Mouse (Mus musculus): ENCODE data around the gene Pex11g. TPM values are rescaled to one million over a fixed set of nuclear protein-coding genes. Genes with fewer than 3 reads are reported as not detected.

Gene Pex11g
- polyA plus RNA-seq, 1 experiment = 15.1 TPM

- DNase-seq = peak; percentile 43
- Histone ChIP-seq H3K27ac (ENCODE audit: insufficient read depth, low read depth, low read length) (no peak overlapping the region), H3K27me3 (replicated peaks; ENCODE audit: control insufficient read depth, insufficient read depth, low read length) (no peaks in the 10 kb centered on the region), H3K36me3 (ENCODE audit: control insufficient read depth, insufficient read depth, low read length) (no peaks in the 10 kb centered on the region), H3K4me3 (ENCODE audit: insufficient read depth, low read depth, low read length) (no peak overlapping the region), H3K4me1 (ENCODE audit: control insufficient read depth, insufficient read depth, low read length) (no peaks in the 10 kb centered on the region)
- TF ChIP-seq POLR2A (IDR thresholded peaks at IDR 0.05; ENCODE audit: low read depth, low read length) (no peak), CTCF (conservative IDR thresholded peaks at IDR 0.05; ENCODE audit: insufficient read depth, insufficient read length, low read depth, low read length) (no peak)
- 82% methylated on average over 6 of the region's 6 CpGs for WGBS
Observed at GRCm38 (mm10) chr8:3507979-3508754, 40.7 kb upstream of the Pex11g start.

GRCm38 (mm10) chr8:3502217-3502616 is 34.7 kb upstream of the Pex11g start:
- H3K27ac ChIP-seq (ENCODE audit: insufficient read depth, low read depth, low read length) = no peak overlapping the region
- TF ChIP-seq CTCF (conservative IDR thresholded peaks at IDR 0.05; ENCODE audit: insufficient read depth, insufficient read length, low read depth, low read length) = no peak
- TF ChIP-seq POLR2A (IDR thresholded peaks at IDR 0.05; ENCODE audit: low read depth, low read length) = no peak
- H3K27me3 ChIP-seq (replicated peaks; ENCODE audit: control insufficient read depth, insufficient read depth, low read length) = no peaks in the 10 kb centered on the region
- DNase-seq = no peak
- no peak overlapping the region for H3K4me3 ChIP-seq (ENCODE audit: insufficient read depth, low read depth, low read length)
- H3K36me3 ChIP-seq (ENCODE audit: control insufficient read depth, insufficient read depth, low read length) = no peaks in the 10 kb centered on the region
- H3K4me1 ChIP-seq (ENCODE audit: control insufficient read depth, insufficient read depth, low read length) = peaks cover 3% of the 10 kb centered on the region; the same call in 1 of the 2 replicates
- WGBS = 37% methylated on average over 4 of the region's 4 CpGs

GRCm38 (mm10) chr8:3500235-3501090 is 33.0 kb upstream of the Pex11g start, which contains the start of gene Mcoln1:
Mcoln1 (plus strand) TSS chr8:3500457.
- Histone ChIP-seq H3K4me1 (ENCODE audit: control insufficient read depth, insufficient read depth, low read length) (peaks cover 3% of the 10 kb centered on the region; the same call in 1 of the 2 replicates), H3K27me3 (replicated peaks; ENCODE audit: control insufficient read depth, insufficient read depth, low read length) (no peaks in the 10 kb centered on the region), H3K36me3 (ENCODE audit: control insufficient read depth, insufficient read depth, low read length) (no peaks in the 10 kb centered on the region), H3K27ac (ENCODE audit: insufficient read depth, low read depth, low read length) (peak within 1 kb of the TSS; percentile 75), H3K4me3 (ENCODE audit: insufficient read depth, low read depth, low read length) (peak within 1 kb of the TSS; percentile 72)
- under 1% methylated on average over 70 of the region's 70 CpGs for WGBS
- DNase-seq = peak; percentile 99
- no peak for TF ChIP-seq CTCF (conservative IDR thresholded peaks at IDR 0.05; ENCODE audit: insufficient read depth, insufficient read length, low read depth, low read length)
- peak; percentile 75 for TF ChIP-seq POLR2A (IDR thresholded peaks at IDR 0.05; ENCODE audit: low read depth, low read length)

GRCm38 (mm10) chr8:3499751-3500150 is 32.3 kb upstream of the Pex11g start:
- H3K27me3 ChIP-seq (replicated peaks; ENCODE audit: control insufficient read depth, insufficient read depth, low read length) = no peaks in the 10 kb centered on the region
- DNase-seq = no peak
- TF ChIP-seq CTCF (conservative IDR thresholded peaks at IDR 0.05; ENCODE audit: insufficient read depth, insufficient read length, low read depth, low read length) (no peak), POLR2A (IDR thresholded peaks at IDR 0.05; ENCODE audit: low read depth, low read length) (no peak)
- peak overlapping the region; percentile 75 for H3K27ac ChIP-seq (ENCODE audit: insufficient read depth, low read depth, low read length)
- H3K4me1 ChIP-seq (ENCODE audit: control insufficient read depth, insufficient read depth, low read length) = peaks cover 3% of the 10 kb centered on the region; the same call in 1 of the 2 replicates
- 2% methylated on average over 8 of the region's 8 CpGs for WGBS
- peak overlapping the region; percentile 72 for H3K4me3 ChIP-seq (ENCODE audit: insufficient read depth, low read depth, low read length)
- no peaks in the 10 kb centered on the region for H3K36me3 ChIP-seq (ENCODE audit: control insufficient read depth, insufficient read depth, low read length)

- WGBS = 73% methylated on average over 3 of the region's 3 CpGs
- TF ChIP-seq POLR2A (IDR thresholded peaks at IDR 0.05; ENCODE audit: low read depth, low read length) (no peak), CTCF (conservative IDR thresholded peaks at IDR 0.05; ENCODE audit: insufficient read depth, insufficient read length, low read depth, low read length) (no peak)
Observed at GRCm38 (mm10) chr8:3498583-3498982, 31.1 kb upstream of the Pex11g start.

GRCm38 (mm10) chr8:3496428-3496748 is 28.9 kb upstream of the Pex11g start:
- no peaks in the 10 kb centered on the region for H3K36me3 ChIP-seq (ENCODE audit: control insufficient read depth, insufficient read depth, low read length)
- H3K27ac ChIP-seq (ENCODE audit: insufficient read depth, low read depth, low read length) = no peak overlapping the region
- 92% methylated on average over 15 of the region's 15 CpGs for WGBS
- no peak for TF ChIP-seq POLR2A (IDR thresholded peaks at IDR 0.05; ENCODE audit: low read depth, low read length)
- H3K27me3 ChIP-seq (replicated peaks; ENCODE audit: control insufficient read depth, insufficient read depth, low read length) = no peaks in the 10 kb centered on the region
- H3K4me1 ChIP-seq (ENCODE audit: control insufficient read depth, insufficient read depth, low read length) = peaks cover 3% of the 10 kb centered on the region; the same call in 1 of the 2 replicates
- H3K4me3 ChIP-seq (ENCODE audit: insufficient read depth, low read depth, low read length) = no peak overlapping the region
- no peak for DNase-seq

More at GRCm38 (mm10) chr8:3498583-3498982, 31.1 kb upstream of the Pex11g start:
- no peak overlapping the region for H3K4me3 ChIP-seq (ENCODE audit: insufficient read depth, low read depth, low read length)
- no peak overlapping the region for H3K27ac ChIP-seq (ENCODE audit: insufficient read depth, low read depth, low read length)
- DNase-seq = no peak
- no peaks in the 10 kb centered on the region for H3K27me3 ChIP-seq (replicated peaks; ENCODE audit: control insufficient read depth, insufficient read depth, low read length)
- H3K4me1 ChIP-seq (ENCODE audit: control insufficient read depth, insufficient read depth, low read length) = peaks cover 3% of the 10 kb centered on the region; the same call in 1 of the 2 replicates
- H3K36me3 ChIP-seq (ENCODE audit: control insufficient read depth, insufficient read depth, low read length) = no peaks in the 10 kb centered on the region
